In genomic region chr8:123799885-123800284, GRCm38 (mm10) we compare ENCODE assay signal across 16 mouse cellular contexts. TPM values are rescaled to one million over a fixed set of nuclear protein-coding genes. Genes with fewer than 3 reads are reported as not detected.
DNase-seq lines count a peak whose midpoint lies in the region; ATAC-seq lines count a peak whose summit lies in the region.
"Had no signal": no experiment of that assay in that cellular context is flagged by ENCODE, and none has a peak within 500 bp of the region (broad histone marks: within the 10 kb centered on the region; RNA-seq: fewer than 3 reads in every experiment).

No protein-coding gene starts in this region.

- H3K4me1 ChIP-seq in hindbrain, embryonic 11.5 days (replicated peaks; ENCODE audit: control insufficient read depth, insufficient read depth, low read length), result no peaks in the 10 kb centered on the region
- H3K4me1 ChIP-seq in hindbrain, embryonic 14.5 days (replicated peaks; ENCODE audit: control insufficient read depth, insufficient read depth, low read length), result no peaks in the 10 kb centered on the region
- peaks cover 10% of the 10 kb centered on the region for H3K4me1 ChIP-seq in embryonic facial prominence, embryonic 15.5 days
- peaks cover 39% of the 10 kb centered on the region for H3K4me1 ChIP-seq in liver, embryonic 16.5 days (ENCODE audit: control insufficient read depth, low read depth, low read length)
- H3K4me1 ChIP-seq in heart, embryonic 11.5 days (ENCODE audit: control insufficient read depth, insufficient read depth, low read length), result no peaks in the 10 kb centered on the region

- H3K27ac ChIP-seq in hindbrain, embryonic 11.5 days (ENCODE audit: low read depth, low read length), result no peak overlapping the region
- no peak overlapping the region for H3K27ac ChIP-seq in hindbrain, embryonic 14.5 days
- peak overlapping the region; percentile 58; the same call in 1 of the 2 replicates for H3K27ac ChIP-seq in embryonic facial prominence, embryonic 15.5 days (replicated peaks)
- H3K27ac ChIP-seq in liver, embryonic 16.5 days (ENCODE audit: low read length), result peak overlapping the region; percentile 26; the same call in 1 of the 2 replicates
- H3K27ac ChIP-seq in heart, embryonic 11.5 days (ENCODE audit: low read depth, low read length), result no peak overlapping the region
- H3K27ac ChIP-seq: heart, adult 2 months; intestine, embryonic 15.5 days had no signal

- no peaks in the 10 kb centered on the region for H3K36me3 ChIP-seq in hindbrain, embryonic 11.5 days (ENCODE audit: control insufficient read depth, insufficient read depth, low read length)
- no peaks in the 10 kb centered on the region for H3K36me3 ChIP-seq in hindbrain, embryonic 14.5 days (replicated peaks; ENCODE audit: control insufficient read depth, insufficient read depth)
- no peaks in the 10 kb centered on the region for H3K36me3 ChIP-seq in embryonic facial prominence, embryonic 15.5 days
- H3K36me3 ChIP-seq in liver, embryonic 16.5 days (ENCODE audit: control insufficient read depth, insufficient read depth), result no peaks in the 10 kb centered on the region
- H3K36me3 ChIP-seq in heart, embryonic 11.5 days (ENCODE audit: control insufficient read depth, insufficient read depth, low read length), result no peaks in the 10 kb centered on the region
- H3K36me3 ChIP-seq: intestine, embryonic 15.5 days had no signal

- peak; percentile 39 for DNase-seq in hindbrain, embryonic 11.5 days (ENCODE audit: low spot score)
- no peak for DNase-seq in hindbrain, embryonic 14.5 days (ENCODE audit: low spot score)
- peak; percentile 81 for DNase-seq in embryo, embryonic 10 days (ENCODE audit: low spot score)
- DNase-seq in adrenal gland, postnatal 14 days, result no peak
- no peak for DNase-seq in urinary bladder, postnatal 10 days (ENCODE audit: low spot score)
- DNase-seq: adrenal gland, postnatal 36 days; cerebellum, postnatal 10 days; heart, adult 2 months; kidney, postnatal 10 days; right cerebral cortex, postnatal 14 days; thymus, postnatal 36 days had no signal

- no peak overlapping the region for H3K4me2 ChIP-seq in hindbrain, embryonic 11.5 days (replicated peaks; ENCODE audit: low read depth, low read length)
- H3K4me2 ChIP-seq in hindbrain, embryonic 14.5 days (replicated peaks), result no peak overlapping the region
- no peak overlapping the region for H3K4me2 ChIP-seq in embryonic facial prominence, embryonic 15.5 days (replicated peaks)
- H3K4me2 ChIP-seq in liver, embryonic 16.5 days (ENCODE audit: low read depth, low read length), result no peak overlapping the region
- no peak overlapping the region for H3K4me2 ChIP-seq in heart, embryonic 11.5 days
- H3K4me2 ChIP-seq: intestine, embryonic 15.5 days had no signal

- no peaks in the 10 kb centered on the region for H3K27me3 ChIP-seq in hindbrain, embryonic 11.5 days (ENCODE audit: control insufficient read depth, insufficient read depth, low read length)
- no peaks in the 10 kb centered on the region for H3K27me3 ChIP-seq in hindbrain, embryonic 14.5 days (ENCODE audit: control insufficient read depth, insufficient read depth, low read length)
- no peaks in the 10 kb centered on the region for H3K27me3 ChIP-seq in embryonic facial prominence, embryonic 15.5 days
- H3K27me3 ChIP-seq in liver, embryonic 16.5 days (ENCODE audit: control insufficient read depth, insufficient read depth, low read depth, low read length), result no peaks in the 10 kb centered on the region
- H3K27me3 ChIP-seq in heart, embryonic 11.5 days (ENCODE audit: control insufficient read depth, insufficient read depth, low read length), result no peaks in the 10 kb centered on the region
- H3K27me3 ChIP-seq: intestine, embryonic 15.5 days had no signal

- WGBS in hindbrain, embryonic 11.5 days, result 57% methylated on average over 3 of the region's 3 CpGs
- 68% methylated on average over 3 of the region's 3 CpGs for WGBS in hindbrain, embryonic 14.5 days
- 26% methylated on average over 3 of the region's 3 CpGs for WGBS in embryonic facial prominence, embryonic 15.5 days
- 26% methylated on average over 3 of the region's 3 CpGs for WGBS in liver, embryonic 16.5 days (ENCODE audit: insufficient replicate concordance)
- WGBS in heart, embryonic 11.5 days (ENCODE audit: insufficient replicate concordance), result 56% methylated on average over 3 of the region's 3 CpGs

- H3K4me3 ChIP-seq in hindbrain, embryonic 11.5 days (ENCODE audit: low read depth, low read length), result no peak overlapping the region
- no peak overlapping the region for H3K4me3 ChIP-seq in hindbrain, embryonic 14.5 days (replicated peaks; ENCODE audit: low read length)
- no peak overlapping the region for H3K4me3 ChIP-seq in embryonic facial prominence, embryonic 15.5 days (replicated peaks)
- H3K4me3 ChIP-seq in liver, embryonic 16.5 days (ENCODE audit: low read depth, low read length), result no peak overlapping the region
- no peak overlapping the region for H3K4me3 ChIP-seq in heart, embryonic 11.5 days (ENCODE audit: low read depth, low read length)
- H3K4me3 ChIP-seq: heart, adult 2 months; intestine, embryonic 15.5 days had no signal

- no peak overlapping the region for H3K9ac ChIP-seq in hindbrain, embryonic 11.5 days (ENCODE audit: low read depth, low read length)
- H3K9ac ChIP-seq in hindbrain, embryonic 14.5 days, result no peak overlapping the region
- H3K9ac ChIP-seq in embryonic facial prominence, embryonic 15.5 days, result no peak overlapping the region
- H3K9ac ChIP-seq in liver, embryonic 16.5 days (ENCODE audit: low read depth, low read length), result no peak overlapping the region
- no peak overlapping the region for H3K9ac ChIP-seq in heart, embryonic 11.5 days (ENCODE audit: low read depth, low read length)
- H3K9ac ChIP-seq: intestine, embryonic 15.5 days had no signal

- ATAC-seq in hindbrain, embryonic 11.5 days (ENCODE audit: low FRiP score), result no peak
- ATAC-seq in hindbrain, embryonic 14.5 days (ENCODE audit: low FRiP score), result no peak
- ATAC-seq in embryonic facial prominence, embryonic 15.5 days (ENCODE audit: insufficient number of reproducible peaks, low FRiP score, low TSS enrichment, low read depth), result peak; percentile 51; the same call in 1 of the 2 replicates
- no peak for ATAC-seq in liver, embryonic 16.5 days (ENCODE audit: low read depth)
- no peak for ATAC-seq in heart, embryonic 11.5 days (replicated peaks; ENCODE audit: insufficient number of reproducible peaks, low FRiP score, low TSS enrichment)
- ATAC-seq: intestine, embryonic 15.5 days; lung, postnatal 0 days had no signal

- H3K9me3 ChIP-seq in hindbrain, embryonic 11.5 days (ENCODE audit: control insufficient read depth, low read length), result no peaks in the 10 kb centered on the region
- H3K9me3 ChIP-seq in hindbrain, embryonic 14.5 days (ENCODE audit: control insufficient read depth, low read length), result no peaks in the 10 kb centered on the region
- H3K9me3 ChIP-seq in embryonic facial prominence, embryonic 15.5 days (replicated peaks), result no peaks in the 10 kb centered on the region
- H3K9me3 ChIP-seq in liver, embryonic 16.5 days (replicated peaks; ENCODE audit: control insufficient read depth, low read length), result no peaks in the 10 kb centered on the region
- H3K9me3 ChIP-seq in heart, embryonic 11.5 days (replicated peaks; ENCODE audit: control insufficient read depth, low read length), result no peaks in the 10 kb centered on the region
- H3K9me3 ChIP-seq: intestine, embryonic 15.5 days had no signal

RNA-seq across cellular contexts. Expression of gene Rab4a, which starts 5.9 kb away (rescaled TPM):
- 64.3 and 68.7 TPM in 2 replicates for polyA plus RNA-seq in hindbrain, embryonic 11.5 days (2014; fragmentation: Nextera tagmentation; extraction: Ambion mirVana)
- 79.1 and 82.7 TPM in 2 replicates for polyA plus RNA-seq in hindbrain, embryonic 14.5 days (2014; fragmentation: Nextera tagmentation; extraction: Ambion mirVana)
- polyA plus RNA-seq in embryonic facial prominence, embryonic 15.5 days (2015; fragmentation: Nextera tagmentation; extraction: Ambion mirVana), result 43.5 and 47.5 TPM in 2 replicates
- polyA plus RNA-seq in liver, embryonic 16.5 days (2015; fragmentation: Nextera tagmentation; extraction: Ambion mirVana), result 34.8 and 37.8 TPM in 2 replicates
- total RNA-seq in adrenal gland, postnatal 14 days (2021), result 18.9 and 20.0 TPM in 2 replicates
- polyA plus RNA-seq in heart, embryonic 11.5 days (2014; fragmentation: Nextera tagmentation; extraction: Ambion mirVana), result 55.0 and 58.7 TPM in 2 replicates

Comparison
In these comparisons a context has a peak if more than half of its experiments do, and no peak if none do; other contexts are left out.
1. DNase-seq: peak in hindbrain, embryonic 11.5 days (single experiment) and embryo, embryonic 10 days (single experiment); none in hindbrain, embryonic 14.5 days (single experiment), adrenal gland, postnatal 14 days (single experiment) and urinary bladder, postnatal 10 days (single experiment).
2. H3K27ac ChIP-seq: peak in embryonic facial prominence, embryonic 15.5 days (single experiment) and liver, embryonic 16.5 days (single experiment); none in hindbrain, embryonic 11.5 days (single experiment), hindbrain, embryonic 14.5 days (single experiment) and heart, embryonic 11.5 days (single experiment).